Mouse (Mus musculus) ES-E14 (cell line): Measurements from ENCODE around the gene Anks1b. TPM values are rescaled to one million over a fixed set of nuclear protein-coding genes. Genes with fewer than 3 reads are reported as not detected.

ENCODE experiments used
- DNase-seq: peaks from one replicate; pipeline ENCODE4 v3.0.0-alpha.2; 2013; ENCODE audit warnings: low read depth, low spot score
- H3K27ac ChIP-seq: 2 replicates; pipeline ENCODE4 v1.5.1; 2012; ENCODE audit warnings: low read depth, mild to moderate bottlenecking, low read length, moderate library complexity, mixed read lengths; ENCODE audit not compliant: poor library complexity, insufficient read depth, severe bottlenecking
- H3K36me3 ChIP-seq: 2 replicates; pipeline ENCODE4 v1.6.1; 2012; ENCODE audit warnings: mild to moderate bottlenecking, low read length, moderate library complexity, mixed read lengths; ENCODE audit not compliant: control insufficient read depth, poor library complexity, insufficient read depth, severe bottlenecking
- H3K4me1 ChIP-seq, 2 experiments: fragments of 150-350 bp in 1 of 2; sonication (generic) in 1 of 2; 2 replicates each; pipeline ENCODE4 v1.6.1; 2012; ENCODE audit warnings: low read length in 2 of 2, mild to moderate bottlenecking in 1 of 2, mixed read lengths in 1 of 2; ENCODE audit not compliant: control insufficient read depth in 2 of 2, insufficient read depth in 2 of 2, poor library complexity in 1 of 2
- H3K4me3 ChIP-seq, 2 experiments: fragments of 150-350 bp in 1 of 2; sonication (generic) in 1 of 2; 2 replicates each; pipeline ENCODE4 v1.5.1; 2012; ENCODE audit warnings: low read length in 2 of 2, low read depth in 1 of 2, mild to moderate bottlenecking in 1 of 2, mixed read lengths in 1 of 2; ENCODE audit not compliant: insufficient read depth in 1 of 2, poor library complexity in 1 of 2, severe bottlenecking in 1 of 2
- H3K9ac ChIP-seq: 2 replicates; pipeline ENCODE4 v1.6.1; 2012; ENCODE audit warnings: low read depth, mild to moderate bottlenecking, low read length, mixed read lengths; ENCODE audit not compliant: poor library complexity, insufficient read depth, severe bottlenecking
- H3K9me3 ChIP-seq: fragments of 150-350 bp; sonication (generic); 2 replicates; pipeline ENCODE4 v1.6.1; 2012; ENCODE audit warnings: low read depth, mild to moderate bottlenecking, low read length; ENCODE audit not compliant: control insufficient read depth, insufficient read depth
- CHD2 ChIP-seq: IDR thresholded peaks from 2 replicates; pipeline ENCODE4 v1.6.1; 2014; ENCODE audit warnings: mild to moderate bottlenecking, low read depth, low read length, inconsistent platforms
- HCFC1 ChIP-seq: IDR thresholded peaks from 2 replicates; pipeline ENCODE4 v1.6.1; 2012; ENCODE audit warnings: low read length, inconsistent platforms, borderline replicate concordance; ENCODE audit not compliant: insufficient read depth
- MAFK ChIP-seq: IDR thresholded peaks from 2 replicates; pipeline ENCODE4 v1.6.1; 2014; ENCODE audit warnings: mild to moderate bottlenecking, low read depth, low read length, inconsistent platforms; ENCODE audit not compliant: insufficient read depth
- ZC3H11A ChIP-seq: IDR thresholded peaks from 2 replicates; pipeline ENCODE4 v1.6.1; 2012; ENCODE audit warnings: low read depth, mild to moderate bottlenecking, inconsistent platforms, low read length, borderline replicate concordance
- ZNF384 ChIP-seq: IDR thresholded peaks from 2 replicates; pipeline ENCODE4 v1.6.1; 2012; ENCODE audit warnings: low read depth, low read length, inconsistent platforms
- in situ Hi-C, 2 experiments: fragments of 600-800 bp; cut with MboI; formaldehyde crosslinking; loops; one replicate each; pipeline ENCODE4 v1.15.1; 2025; ENCODE audit warnings: low sequenced_read_pairs in 2 of 2, inconsistent platforms in 1 of 2; ENCODE audit not compliant: unreplicated experiment in 2 of 2
- total RNA-seq: library from RNA; depleted of rRNA; stranded (reverse); fragments of 300-350 nt; gene quantifications from 2 replicates; pipeline ENCODE4 v1.2.3, GENCODE M21; 2012

Gene Anks1b
- total RNA-seq, 1 experiment, result 2.6 TPM

DNA sequence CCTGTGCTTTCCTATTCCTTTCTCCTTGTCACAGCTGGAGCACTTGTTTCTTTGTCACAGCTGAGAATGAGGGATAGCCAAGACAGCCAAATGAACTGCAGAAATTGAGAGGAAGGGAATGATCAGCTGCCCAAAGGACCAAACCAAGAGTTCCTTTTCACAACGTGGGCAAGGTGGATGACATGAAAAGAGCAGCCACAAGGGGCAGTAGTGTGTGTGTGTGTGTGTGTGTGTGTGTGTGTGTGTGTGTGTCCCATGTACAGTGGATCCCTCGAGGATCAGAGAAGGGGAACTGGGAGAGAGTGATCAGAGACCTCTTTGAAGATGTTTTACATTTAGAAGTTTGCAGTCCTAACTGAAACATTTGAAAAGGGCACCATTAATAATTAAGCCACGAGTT is 35.8 kb upstream of the Anks1b start:
- H3K9ac ChIP-seq, result no peak overlapping the region
- no peak overlapping the region for H3K27ac ChIP-seq
- TF ChIP-seq ZC3H11A (no peak), HCFC1 (no peak), CHD2 (no peak), ZNF384 (no peak), MAFK (no peak)
- no peaks in the 10 kb centered on the region for H3K4me1 ChIP-seq
- no peaks in the 10 kb centered on the region for H3K9me3 ChIP-seq
- DNase-seq, result peak; percentile 8
- in situ Hi-C loops, result no loop called here
- H3K36me3 ChIP-seq, result no peaks in the 10 kb centered on the region
- H3K4me3 ChIP-seq, result no peak overlapping the region

- H3K9me3 ChIP-seq, result no peaks in the 10 kb centered on the region
- H3K4me3 ChIP-seq, result no peak overlapping the region
- DNase-seq, result no peak
- H3K27ac ChIP-seq, result no peak overlapping the region
- in situ Hi-C loops, result no loop called here
- H3K36me3 ChIP-seq, result no peaks in the 10 kb centered on the region
- TF ChIP-seq CHD2, result no peak
- H3K4me1 ChIP-seq, result no peaks in the 10 kb centered on the region
- no peak overlapping the region for H3K9ac ChIP-seq
Measured at GRCm38 (mm10) chr10:89838834-89839233, 34.5 kb upstream of the Anks1b start.

DNA sequence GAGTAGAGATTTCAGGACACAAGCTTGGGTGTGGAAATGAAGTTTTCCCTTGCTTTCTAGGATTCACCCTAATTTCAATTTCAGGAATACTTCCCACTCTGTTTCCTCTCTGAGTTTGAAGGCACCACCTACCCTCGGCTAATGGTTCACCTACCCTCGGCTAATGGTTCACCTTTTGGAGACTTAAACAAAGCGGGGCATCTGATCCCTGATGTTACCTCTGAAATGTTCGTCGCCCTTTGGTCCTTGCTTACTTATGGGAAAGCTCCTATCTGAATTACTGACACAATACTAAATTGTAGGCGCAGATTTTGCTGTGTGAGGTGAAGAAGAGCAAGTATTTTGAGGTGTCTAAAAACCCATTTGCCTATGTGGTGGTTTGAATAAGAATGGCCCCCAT is 22.4 kb upstream of the Anks1b start:
- no peak for TF ChIP-seq ZNF384
- TF ChIP-seq ZC3H11A, result no peak
- no peak for TF ChIP-seq CHD2
- no peak for TF ChIP-seq MAFK
- no peak for TF ChIP-seq HCFC1
- H3K27ac ChIP-seq, result no peak overlapping the region
- H3K9me3 ChIP-seq, result no peaks in the 10 kb centered on the region
- no peak overlapping the region for H3K9ac ChIP-seq
- in situ Hi-C loops, result no loop called here
- H3K36me3 ChIP-seq, result no peaks in the 10 kb centered on the region
- H3K4me1 ChIP-seq, result no peaks in the 10 kb centered on the region
- H3K4me3 ChIP-seq, result no peak overlapping the region
- no peak for DNase-seq

- no peaks in the 10 kb centered on the region for H3K9me3 ChIP-seq
- no peak overlapping the region for H3K27ac ChIP-seq
- H3K4me1 ChIP-seq, result no peaks in the 10 kb centered on the region
- in situ Hi-C loops, result no loop called here
- DNase-seq, result no peak
- no peak overlapping the region for H3K9ac ChIP-seq
- H3K36me3 ChIP-seq, result no peaks in the 10 kb centered on the region
- TF ChIP-seq HCFC1 (no peak), CHD2 (no peak), ZC3H11A (no peak), MAFK (no peak), ZNF384 (no peak)
- no peak overlapping the region for H3K4me3 ChIP-seq
Measured at GRCm38 (mm10) chr10:89855251-89855875, 17.9 kb upstream of the Anks1b start.

- no peak for TF ChIP-seq HCFC1
- no peak for TF ChIP-seq CHD2
- no peak for TF ChIP-seq ZNF384
- no peak for TF ChIP-seq ZC3H11A
Measured at GRCm38 (mm10) chr10:89856286-89856685, 17.0 kb upstream of the Anks1b start.

More at GRCm38 (mm10) chr10:89856286-89856685, 17.0 kb upstream of the Anks1b start:
- Histone ChIP-seq H3K9me3 (no peaks in the 10 kb centered on the region), H3K27ac (no peak overlapping the region), H3K9ac (no peak overlapping the region), H3K36me3 (no peaks in the 10 kb centered on the region), H3K4me3 (no peak overlapping the region), H3K4me1 (no peaks in the 10 kb centered on the region)
- in situ Hi-C loops, result no loop called here
- DNase-seq, result no peak
